Mouse (Mus musculus) heart, postnatal 25 days (tissue): ENCODE data around the gene Kdm6b. TPM values are rescaled to one million over a fixed set of nuclear protein-coding genes. Genes with fewer than 3 reads are reported as not detected.
"Not testable (repeated sequence)": the region's sequence is repeated elsewhere in the genome, so short reads cannot be mapped to it uniquely, and the experiment has no call there.

Source experiments
- DNase-seq: peaks from one replicate; pipeline ENCODE4 v3.0.0; 2022; ENCODE audit warnings: low spot score
- intact Hi-C: fragments of 180-260 bp; cut with DNase I; formaldehyde crosslinking; loops from one replicate; pipeline ENCODE4 v1.15.1; 2025
- total RNA-seq, 2 experiments: library from RNA; stranded (reverse); gene quantifications; 2 replicates each; pipeline ENCODE4 v1.2.3; 2021

The Kdm6b gene
- total RNA-seq, 2 experiments from 2014 or later, result 25.6 to 30.3 TPM

DNA sequence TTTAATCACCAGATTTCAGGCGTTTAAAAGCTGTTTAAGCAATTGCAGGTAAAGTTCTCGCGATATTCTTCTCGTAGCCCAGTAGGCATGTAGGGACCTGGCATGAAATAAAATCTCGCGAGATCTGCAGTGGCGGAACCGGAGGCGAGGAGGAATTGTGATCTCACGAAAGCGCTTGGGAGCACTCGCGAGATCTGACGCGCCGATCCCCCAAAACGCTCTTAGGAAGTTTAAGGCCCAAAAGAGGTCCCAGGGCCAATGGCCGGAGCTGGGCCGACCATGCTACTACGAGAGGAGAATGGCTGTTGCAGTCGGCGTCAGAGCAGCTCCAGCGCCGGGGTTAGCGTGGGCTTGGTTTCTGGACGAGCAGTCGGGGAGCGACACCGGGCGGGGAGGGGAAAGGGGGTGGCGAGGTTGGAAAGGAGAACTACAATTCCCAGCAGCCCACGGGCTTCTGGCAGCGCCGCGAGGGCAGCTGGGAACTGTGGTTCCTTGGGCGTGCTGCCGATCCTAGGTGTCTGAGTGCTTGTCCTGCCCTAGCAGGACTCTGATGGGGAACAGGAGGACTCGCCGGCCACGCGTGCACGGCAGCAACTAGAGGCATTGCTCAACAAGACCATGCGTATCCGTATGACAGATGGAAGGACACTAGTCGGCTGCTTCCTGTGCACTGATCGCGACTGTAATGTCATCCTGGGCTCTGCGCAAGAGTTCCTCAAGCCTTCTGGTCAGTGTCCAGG, 17.7 kb downstream of the Kdm6b start:
- peak; percentile 94 for DNase-seq
- intact Hi-C loops, result loop anchor here (5.0 kb wide), 1 partner anchor 299 kb away; the partner anchor contains the start of gene Per1

DNA sequence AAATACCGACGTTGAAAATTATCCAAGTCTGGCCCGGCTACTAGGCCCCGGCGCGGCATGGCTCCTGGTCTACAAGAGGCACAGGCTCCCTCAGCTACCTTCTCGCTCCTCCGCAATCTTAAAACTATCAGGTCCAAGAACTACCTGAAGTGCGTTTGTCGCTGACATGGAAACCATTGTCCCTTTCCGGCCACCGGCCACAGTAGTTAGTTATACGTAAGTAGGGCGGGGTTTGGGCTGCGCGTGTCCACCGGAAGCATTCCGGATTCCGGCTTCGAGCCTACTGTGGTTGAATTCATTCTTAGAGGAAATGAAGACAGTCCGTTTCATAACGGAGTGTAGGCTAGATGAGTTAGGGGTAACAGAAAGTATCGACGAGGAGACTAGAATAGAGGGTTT, 18.2 kb downstream of the Kdm6b start, which contains the start of the genes Naa38 and Cyb5d1:
Gene Naa38, plus strand, starts transcription at position 253 of the 399 bp plus-strand sequence.
Gene Cyb5d1, minus strand, starts transcription at position 397 of the 399 bp plus-strand sequence.
- intact Hi-C loops, result loop anchor here (5.0 kb wide), 1 partner anchor 298 kb away; the partner anchor contains the start of gene Per1
- DNase-seq, result peak; percentile 83

DNA sequence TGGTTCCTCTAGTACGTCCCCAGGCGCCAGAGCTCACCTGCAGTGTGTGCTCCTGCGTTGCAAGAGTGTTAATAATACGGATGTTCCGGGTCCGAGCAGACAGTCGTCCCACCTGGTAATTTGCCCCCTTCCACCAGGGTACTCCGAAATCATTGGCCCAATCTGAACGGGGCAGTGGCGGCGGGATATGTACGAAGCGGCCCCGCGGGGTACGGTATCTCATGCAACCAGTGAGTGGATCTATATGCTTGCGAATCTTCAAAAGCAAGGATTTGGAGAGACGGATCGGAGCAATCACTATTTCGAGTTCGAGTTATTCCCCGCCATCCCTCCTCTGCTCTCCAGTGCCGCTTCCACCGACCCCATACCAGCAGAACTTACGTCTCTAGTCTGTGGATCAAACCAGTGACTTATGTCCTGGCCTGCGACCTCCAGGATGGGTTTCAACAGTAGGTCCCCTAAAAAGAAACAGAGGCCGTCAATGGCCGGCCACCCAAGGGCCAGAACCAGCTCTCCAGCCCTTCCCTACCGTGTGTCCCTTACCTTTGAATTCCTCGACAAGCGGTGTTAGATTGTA, 18.8 kb downstream of the Kdm6b start:
- intact Hi-C loops, result loop anchor here (5.0 kb wide), 1 partner anchor 297 kb away; the partner anchor contains the start of gene Per1
- not testable (repeated sequence) for DNase-seq

DNA sequence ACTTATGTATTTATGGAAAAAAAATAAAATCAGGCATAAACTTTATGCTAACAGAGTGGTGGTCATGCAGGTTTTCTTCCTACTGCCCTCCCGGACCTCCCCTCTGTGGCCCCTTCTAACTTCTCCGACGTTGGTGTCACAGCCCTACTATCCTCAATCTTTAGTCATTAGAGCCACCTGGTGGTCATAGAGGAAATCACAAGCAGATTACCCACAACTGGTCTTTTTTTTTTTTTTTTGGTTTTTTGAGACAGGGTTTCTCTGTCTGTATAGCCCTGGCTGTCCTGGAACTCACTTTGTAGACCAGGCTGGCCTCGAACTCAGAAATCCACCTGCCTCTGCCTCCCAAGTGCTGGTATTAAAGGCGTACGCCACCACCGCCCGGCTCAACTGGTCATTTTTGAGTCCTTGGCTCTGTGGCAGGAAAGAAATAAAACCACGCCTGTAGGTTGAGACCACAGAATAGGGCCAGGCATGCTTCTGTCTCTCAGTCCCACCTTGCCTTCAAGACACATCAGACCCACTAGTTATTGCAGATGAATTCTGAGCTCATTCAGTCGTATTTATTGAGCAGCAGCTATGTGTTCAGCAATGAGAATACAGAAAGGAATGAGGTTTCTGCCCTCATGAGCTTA, 23.0 kb downstream of the Kdm6b start:
- DNase-seq, result no peak

GRCm38 (mm10) chr11:69389531-69390399, 23.7 kb downstream of the Kdm6b start:
- no peak for DNase-seq
- intact Hi-C loops, result loop anchor here (1.0 to 10.0 kb wide), 4 partner anchors 57 to 195 kb away; partner anchors contain the start of gene Alox8

More for the DNA sequence above, 23.0 kb downstream of the Kdm6b start:
- intact Hi-C loops, result loop anchor here (1.0 to 2.0 kb wide), 2 partner anchors 58 to 121 kb away; no protein-coding TSS in a partner anchor

GRCm38 (mm10) chr11:69388680-69389079, 24.8 kb downstream of the Kdm6b start:
- no peak for DNase-seq
- intact Hi-C loops, result loop anchor here (1.0 to 10.0 kb wide), 2 partner anchors 116 to 194 kb away; partner anchors contain the start of gene Alox8

GRCm38 (mm10) chr11:69386758-69387157, 26.7 kb downstream of the Kdm6b start:
- no peak for DNase-seq
- intact Hi-C loops, result loop anchor here (10.0 kb wide), 1 partner anchor 192 kb away; the partner anchor contains the start of gene Alox8

- DNase-seq, result no peak
- intact Hi-C loops, result loop anchor here (10.0 kb wide), 1 partner anchor 190 kb away; the partner anchor contains the start of gene Alox8
These were observed 28.5 kb downstream of the Kdm6b start for GRCm38 (mm10) chr11:69384979-69385378.

DNA sequence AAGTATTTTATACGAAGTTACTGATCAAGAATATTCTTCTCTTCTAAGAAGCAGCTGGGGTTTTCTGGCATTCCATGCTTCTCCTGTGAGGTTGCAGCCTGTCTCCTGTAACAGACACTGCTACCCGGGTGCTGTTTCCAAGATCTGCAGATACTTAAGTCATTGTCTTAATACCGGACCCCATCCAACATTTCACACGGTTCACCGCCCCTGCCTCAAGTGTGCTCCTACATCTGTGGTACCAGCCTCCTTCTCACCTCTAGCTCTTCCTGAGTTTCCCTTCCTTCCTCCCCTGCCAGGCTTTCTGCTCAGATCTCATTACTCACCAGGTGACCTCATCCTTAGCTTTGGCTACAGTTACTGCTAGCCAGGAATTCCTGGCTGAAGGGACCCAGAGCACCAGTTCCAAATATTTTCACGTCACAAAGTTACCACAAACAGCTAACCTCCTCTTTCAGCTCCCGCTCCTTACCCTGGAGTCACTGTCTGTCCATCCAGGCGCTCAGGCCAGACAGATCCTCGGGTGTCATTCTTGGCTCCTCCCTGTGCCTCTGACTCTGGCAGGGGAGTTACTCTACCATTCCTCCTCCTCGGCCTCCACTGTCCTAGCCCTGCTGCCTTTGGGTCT, 30.9 kb downstream of the Kdm6b start:
- intact Hi-C loops, result loop anchor here (10.0 kb wide), 1 partner anchor 188 kb away; the partner anchor contains the start of gene Alox8
- no peak for DNase-seq

- intact Hi-C loops, result loop anchor here (10.0 kb wide), 1 partner anchor 187 kb away; the partner anchor contains the start of gene Alox8
- DNase-seq, result no peak
These were observed 32.1 kb downstream of the Kdm6b start for GRCm38 (mm10) chr11:69381356-69381755.

DNA sequence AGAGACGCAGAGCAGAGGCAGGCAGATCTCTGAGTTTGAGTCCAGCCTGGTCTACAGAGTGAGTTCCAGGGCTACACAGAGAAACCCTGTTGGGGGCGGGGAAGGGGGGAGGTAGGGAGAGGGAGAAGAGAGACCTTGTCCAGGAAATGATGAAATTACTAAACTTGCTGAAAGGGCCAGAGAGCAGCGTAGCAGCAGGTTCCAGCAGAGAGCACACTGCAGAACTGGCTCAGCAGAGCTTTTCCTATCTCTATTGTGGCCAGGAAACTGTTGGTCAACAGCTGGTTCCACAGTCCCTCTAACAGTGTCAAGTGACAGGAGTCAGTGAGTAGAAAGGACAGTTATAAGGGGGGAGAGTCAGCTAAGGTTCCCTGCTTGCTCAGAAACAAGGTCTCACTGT, 33.9 kb downstream of the Kdm6b start:
- intact Hi-C loops, result no loop called here

GRCm38 (mm10) chr11:69377766-69378165, 35.7 kb downstream of the Kdm6b start:
- no peak for DNase-seq
- intact Hi-C loops, result no loop called here

More for the DNA sequence above, 33.9 kb downstream of the Kdm6b start:
- DNase-seq, result no peak

GRCm38 (mm10) chr11:69375646-69376045, 37.8 kb downstream of the Kdm6b start:
- no peak for DNase-seq
- intact Hi-C loops, result no loop called here

DNA sequence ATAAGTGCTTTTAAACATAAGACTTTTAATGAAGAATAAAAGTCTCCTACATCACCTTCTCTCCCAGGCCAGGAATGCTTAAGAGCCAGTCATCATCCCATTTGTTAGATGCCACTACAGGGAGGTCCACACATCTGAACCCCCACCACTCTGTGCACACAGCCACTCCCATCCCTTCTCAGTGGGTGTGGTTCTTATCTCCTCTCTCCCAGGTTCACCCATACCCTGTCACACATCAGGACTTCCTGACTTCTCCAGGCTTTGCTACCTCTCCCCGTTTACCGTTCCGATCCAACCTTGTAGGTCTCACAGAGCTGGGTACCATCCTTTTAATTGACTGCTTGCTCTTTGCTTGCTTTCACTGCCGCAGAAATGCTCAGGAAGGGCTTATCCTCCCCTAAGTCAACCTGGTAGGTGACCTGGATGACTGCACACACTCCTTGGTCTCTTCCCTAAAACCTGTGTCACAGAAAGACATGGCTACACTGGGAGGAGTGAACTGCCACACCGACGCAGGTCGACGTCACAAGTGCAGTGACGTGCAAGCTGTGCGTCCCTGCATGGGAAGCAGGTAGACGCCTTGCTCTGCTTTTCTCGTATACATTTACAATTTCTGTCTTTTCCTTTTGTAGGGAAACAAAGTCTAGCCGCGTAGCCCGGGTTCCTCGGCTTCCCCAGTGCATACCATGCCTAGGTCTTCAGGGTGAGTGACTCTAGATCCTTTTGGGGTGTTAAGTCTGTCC, 40.1 kb downstream of the Kdm6b start:
- intact Hi-C loops, result no loop called here

DNA sequence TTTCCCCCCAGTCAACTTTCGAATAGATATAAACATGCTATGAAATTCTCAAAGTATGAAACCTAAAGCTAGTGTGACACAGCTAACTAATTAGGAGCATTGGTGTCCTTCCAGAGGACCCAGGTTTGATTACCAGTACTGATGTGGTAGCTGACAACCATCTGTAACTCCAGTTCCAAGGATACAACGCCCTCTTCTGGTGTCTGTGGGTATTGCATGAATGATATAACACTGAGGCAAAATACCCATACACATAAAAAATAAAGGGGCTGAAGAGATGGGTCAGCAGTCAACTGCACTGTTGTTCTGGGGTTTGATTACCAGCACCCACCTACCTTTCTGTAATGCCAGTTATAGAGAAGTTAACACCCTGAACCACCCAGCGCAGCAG, 40.7 kb downstream of the Kdm6b start:
- DNase-seq, result no peak

More for the DNA sequence above, 40.1 kb downstream of the Kdm6b start:
- DNase-seq, result no peak

DNA sequence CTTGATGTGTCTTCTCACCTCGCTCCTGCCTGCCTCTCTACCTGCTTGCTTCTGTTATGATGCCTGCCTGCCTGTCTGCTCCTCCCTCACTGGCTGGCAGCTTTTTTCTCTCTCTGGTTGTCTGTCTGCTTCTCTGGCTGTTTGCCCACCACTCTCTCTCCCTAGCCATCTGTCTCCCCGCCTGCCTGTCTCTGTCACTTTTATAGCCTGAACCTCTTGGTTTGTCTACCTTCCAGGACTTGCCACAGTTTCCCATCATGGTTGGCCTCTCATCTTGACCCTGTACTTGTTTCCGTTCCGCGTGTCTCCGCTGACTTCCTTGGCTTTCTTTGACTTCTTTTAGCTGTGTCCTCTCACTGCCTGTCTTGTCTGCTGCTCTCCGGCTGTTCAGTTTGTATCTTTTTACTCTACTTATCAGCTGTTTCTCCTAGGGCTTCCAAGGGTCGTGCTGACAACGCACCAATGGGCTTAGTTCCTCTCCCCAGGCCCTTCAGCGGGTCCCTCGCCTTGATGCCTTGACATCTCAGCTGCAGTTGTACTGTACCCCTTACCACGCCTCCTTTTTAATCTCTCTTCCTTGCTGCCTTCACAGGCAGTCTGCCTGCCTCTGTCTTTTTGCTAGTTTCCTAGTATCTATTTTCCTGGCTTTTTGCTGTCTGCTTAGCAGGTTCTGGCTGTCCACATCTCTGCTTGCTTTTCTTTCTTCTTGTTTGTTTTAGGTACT, 41.3 kb downstream of the Kdm6b start:
- intact Hi-C loops, result no loop called here
- DNase-seq, result no peak

More for the DNA sequence above, 40.7 kb downstream of the Kdm6b start:
- intact Hi-C loops, result no loop called here

DNA sequence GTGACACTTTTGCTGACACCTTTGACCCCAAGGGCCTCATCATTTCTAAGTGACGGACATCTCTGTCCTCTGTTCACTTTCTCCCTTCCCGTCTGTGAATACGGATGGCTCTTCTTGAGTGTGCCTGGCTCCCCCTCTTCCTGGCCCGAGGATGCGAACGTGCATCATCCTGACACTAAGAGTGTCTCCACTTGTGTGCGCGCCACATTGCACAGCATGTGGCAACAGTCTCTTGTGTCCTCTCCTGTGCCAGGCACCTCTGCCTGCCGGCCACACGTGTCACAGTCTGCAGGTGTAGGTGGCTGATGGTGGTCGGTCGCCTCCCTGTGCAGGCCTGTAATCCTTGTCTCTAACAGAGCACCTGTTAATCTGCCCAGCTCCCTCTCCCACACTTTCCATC, 41.9 kb downstream of the Kdm6b start:
- DNase-seq, result no peak
- intact Hi-C loops, result no loop called here
